Mouse (Mus musculus) liver, embryonic 12.5 days (tissue): ENCODE results near the gene Cdh22. TPM values are rescaled to one million over a fixed set of nuclear protein-coding genes. Genes with fewer than 3 reads are reported as not detected.
A peak's percentile ranks its signal among the peaks of the same experiment; 100 is the strongest.

Source experiments
- ATAC-seq: fragments of 200-750 bp; cut with Nextera tagmentation; 2 replicates; pipeline ENCODE4 v1.8.0; 2017; ENCODE audit warnings: moderate number of reproducible peaks, mild to moderate bottlenecking, moderate library complexity
- H3K27ac ChIP-seq: fragments of 300-500 bp; sonication (generic); 2 replicates; pipeline ENCODE4 v1.5.1; 2016; ENCODE audit warnings: mild to moderate bottlenecking
- H3K27me3 ChIP-seq: fragments of 300-500 bp; sonication (generic); replicated peaks from 2 replicates; pipeline ENCODE4 v1.6.1; 2016; ENCODE audit warnings: mild to moderate bottlenecking, moderate library complexity
- H3K36me3 ChIP-seq: fragments of 300-500 bp; sonication (generic); 2 replicates; pipeline ENCODE4 v1.6.1; 2016; ENCODE audit warnings: mild to moderate bottlenecking, moderate library complexity
- H3K4me1 ChIP-seq: fragments of 300-500 bp; sonication (generic); 2 replicates; pipeline ENCODE4 v1.6.1; 2016
- H3K4me2 ChIP-seq: fragments of 300-500 bp; sonication (generic); 2 replicates; pipeline ENCODE4 v1.6.1; 2016; ENCODE audit warnings: mild to moderate bottlenecking, moderate library complexity
- H3K4me3 ChIP-seq: fragments of 300-500 bp; sonication (generic); 2 replicates; pipeline ENCODE4 v1.5.1; 2016; ENCODE audit warnings: mild to moderate bottlenecking, moderate library complexity
- H3K9ac ChIP-seq: fragments of 300-500 bp; sonication (generic); 2 replicates; pipeline ENCODE4 v1.6.1; 2016; ENCODE audit warnings: mild to moderate bottlenecking, moderate library complexity
- H3K9me3 ChIP-seq: fragments of 300-500 bp; sonication (generic); replicated peaks from 2 replicates; pipeline ENCODE4 v1.6.1; 2016; ENCODE audit warnings: mild to moderate bottlenecking, moderate library complexity
- WGBS: fragments of 180-500 bp; shearing (Covaris S2); methylation state at CpG from one replicate; pipeline ENCODE4 v1.1.7; 2016; ENCODE audit not compliant: insufficient replicate concordance; 5-methylcytosine and 5-hydroxymethylcytosine counted together
- polyA plus RNA-seq: library from polyadenylated mRNA; unstranded; fragments of >200 nt; fragmentation: Nextera tagmentation; extraction: Ambion mirVana; gene quantifications from 2 replicates; pipeline ENCODE4 v1.2.1, GENCODE M21; 2016

Cdh22 gene
- polyA plus RNA-seq, 1 experiment from 2014 or later: 0.07 TPM

- Histone ChIP-seq H3K27ac (no peak overlapping the region), H3K4me2 (no peak overlapping the region), H3K9me3 (no peaks in the 10 kb centered on the region), H3K36me3 (no peaks in the 10 kb centered on the region), H3K4me1 (no peaks in the 10 kb centered on the region), H3K27me3 (peaks cover 89% of the 10 kb centered on the region), H3K9ac (no peak overlapping the region), H3K4me3 (no peak overlapping the region)
- ATAC-seq: no peak
- WGBS: 25% methylated on average over 11 of the region's 11 CpGs
These were observed 11.7 kb upstream of the Cdh22 start for GRCm38 (mm10) chr2:165246349-165246748.

DNA sequence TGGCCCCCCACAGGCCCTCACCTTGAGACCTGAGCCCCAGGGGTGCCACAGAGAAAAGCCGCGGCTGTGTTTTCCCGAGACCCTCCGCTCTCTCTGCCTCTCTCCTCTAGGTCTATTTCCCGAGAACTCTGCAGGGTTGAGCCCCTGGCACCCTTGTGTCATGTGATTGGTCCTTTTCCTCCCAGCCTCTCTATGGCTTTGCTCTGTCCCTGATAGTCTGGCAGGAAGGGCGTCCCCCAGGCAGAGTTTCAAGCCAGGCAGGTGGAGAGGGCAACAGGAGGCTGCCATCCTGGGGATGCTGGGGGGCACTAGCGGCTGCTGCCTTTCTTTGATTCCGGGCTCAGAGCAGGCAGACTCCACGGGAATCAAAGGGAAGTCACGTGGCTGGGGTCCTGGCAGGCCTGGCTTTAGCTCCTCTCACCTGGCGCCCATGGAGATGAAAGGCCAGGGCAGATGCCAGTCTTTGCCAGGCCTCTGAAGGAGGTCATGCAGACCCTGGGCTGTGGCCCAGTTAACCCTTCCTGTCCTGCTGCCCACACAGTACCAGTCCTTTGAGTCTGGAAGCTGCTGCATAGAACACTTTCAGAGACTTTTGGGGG, 8.6 kb upstream of the Cdh22 start:
- Histone ChIP-seq H3K27me3 (peaks cover 99% of the 10 kb centered on the region), H3K27ac (no peak overlapping the region), H3K9ac (no peak overlapping the region), H3K36me3 (no peaks in the 10 kb centered on the region), H3K4me3 (no peak overlapping the region), H3K4me1 (no peaks in the 10 kb centered on the region), H3K4me2 (no peak overlapping the region), H3K9me3 (no peaks in the 10 kb centered on the region)
- no peak for ATAC-seq
- 15% methylated on average over 11 of the region's 11 CpGs for WGBS

DNA sequence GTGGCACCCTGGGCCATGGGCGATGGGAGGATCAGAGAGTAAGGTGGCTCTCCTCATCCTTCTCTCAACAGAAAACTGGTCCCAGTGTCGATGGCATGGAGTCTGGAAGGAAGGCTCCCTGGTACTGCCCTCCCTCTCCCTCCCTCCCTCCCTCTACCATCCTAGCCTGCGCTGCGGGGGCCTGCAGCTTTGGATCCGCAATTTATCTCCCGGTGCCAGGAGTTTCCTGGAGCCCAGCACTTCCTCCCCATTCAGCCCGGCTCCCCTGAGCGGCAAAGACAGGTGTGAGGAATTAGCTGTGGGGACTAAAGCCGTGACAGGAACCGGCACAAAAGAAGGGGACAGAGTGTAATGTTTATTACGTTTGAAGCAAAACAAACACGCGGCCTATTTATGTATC, 7.9 kb upstream of the Cdh22 start:
- no peak for ATAC-seq
- H3K36me3 ChIP-seq: no peaks in the 10 kb centered on the region
- no peak overlapping the region for H3K4me2 ChIP-seq
- no peak overlapping the region for H3K27ac ChIP-seq
- H3K9ac ChIP-seq: no peak overlapping the region
- no peaks in the 10 kb centered on the region for H3K9me3 ChIP-seq
- no peaks in the 10 kb centered on the region for H3K4me1 ChIP-seq
- no peak overlapping the region for H3K4me3 ChIP-seq
- H3K27me3 ChIP-seq: peaks cover 99% of the 10 kb centered on the region
- WGBS: 3% methylated on average over 13 of the region's 13 CpGs

GRCm38 (mm10) chr2:165241786-165242185, 7.1 kb upstream of the Cdh22 start:
- no peak for ATAC-seq
- no peaks in the 10 kb centered on the region for H3K4me1 ChIP-seq
- H3K4me2 ChIP-seq: no peak overlapping the region
- H3K9me3 ChIP-seq: no peaks in the 10 kb centered on the region
- WGBS: 31% methylated on average over 7 of the region's 7 CpGs
- H3K27ac ChIP-seq: no peak overlapping the region
- H3K4me3 ChIP-seq: no peak overlapping the region
- no peaks in the 10 kb centered on the region for H3K36me3 ChIP-seq
- peaks cover 98% of the 10 kb centered on the region for H3K27me3 ChIP-seq
- H3K9ac ChIP-seq: no peak overlapping the region

- Histone ChIP-seq H3K27me3 (peaks cover 98% of the 10 kb centered on the region), H3K4me3 (no peak overlapping the region), H3K9ac (no peak overlapping the region), H3K36me3 (no peaks in the 10 kb centered on the region), H3K27ac (no peak overlapping the region), H3K9me3 (no peaks in the 10 kb centered on the region), H3K4me1 (no peaks in the 10 kb centered on the region), H3K4me2 (no peak overlapping the region)
- 14% methylated on average over 8 of the region's 8 CpGs for WGBS
- no peak for ATAC-seq
These were observed 5.7 kb upstream of the Cdh22 start for GRCm38 (mm10) chr2:165240371-165240770.

- Histone ChIP-seq H3K27me3 (peaks cover 99% of the 10 kb centered on the region), H3K9ac (no peak overlapping the region), H3K4me1 (no peaks in the 10 kb centered on the region), H3K4me2 (no peak overlapping the region), H3K4me3 (no peak overlapping the region), H3K27ac (no peak overlapping the region), H3K36me3 (no peaks in the 10 kb centered on the region), H3K9me3 (no peaks in the 10 kb centered on the region)
- 11% methylated on average over 15 of the region's 15 CpGs for WGBS
- ATAC-seq: no peak
These were observed 5.0 kb upstream of the Cdh22 start for GRCm38 (mm10) chr2:165239533-165240144.

DNA sequence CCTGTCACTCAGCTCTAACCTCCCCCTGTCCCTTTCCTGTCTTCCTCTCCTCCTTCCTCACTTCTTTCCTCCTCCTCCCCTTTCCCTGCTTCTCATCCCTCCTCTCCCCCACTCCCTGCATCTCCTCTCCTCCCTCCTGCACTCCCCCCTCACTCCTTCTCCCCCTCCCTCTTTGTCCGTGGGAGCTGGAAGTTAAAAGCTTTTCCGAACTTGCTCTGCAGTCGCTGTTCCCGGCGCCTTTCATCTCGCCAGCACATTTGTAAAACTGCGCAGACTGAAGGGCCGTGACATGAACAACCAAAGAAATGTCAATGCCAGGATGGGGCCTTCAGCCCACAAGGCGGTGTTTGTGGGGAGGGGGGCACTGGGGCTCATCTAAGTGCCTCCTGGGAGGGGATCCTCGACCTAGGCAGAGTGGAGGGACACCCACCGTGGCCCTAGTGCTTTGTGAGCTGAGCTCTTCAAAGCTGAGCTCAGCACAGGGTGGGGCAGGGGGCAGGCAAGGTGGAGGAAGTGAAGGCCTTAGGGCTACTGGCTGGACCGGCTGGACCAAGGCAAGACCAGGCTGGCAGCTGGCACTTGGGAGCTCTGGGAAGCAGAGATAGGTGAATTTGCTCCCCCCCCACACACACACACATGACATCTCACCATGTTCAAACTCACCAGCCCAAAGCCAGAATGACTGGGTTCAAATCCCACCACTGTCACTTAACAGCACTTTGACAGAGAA, 3.9 kb upstream of the Cdh22 start:
- ATAC-seq: no peak
- H3K4me2 ChIP-seq: no peak overlapping the region
- no peaks in the 10 kb centered on the region for H3K36me3 ChIP-seq
- no peak overlapping the region for H3K27ac ChIP-seq
- no peak overlapping the region for H3K9ac ChIP-seq
- H3K4me3 ChIP-seq: no peak overlapping the region
- no peaks in the 10 kb centered on the region for H3K9me3 ChIP-seq
- 0 out of 2 replicates have a peak, but pooled peaks cover 7% of the 10 kb centered on the region for H3K4me1 ChIP-seq
- 14% methylated on average over 12 of the region's 12 CpGs for WGBS
- peaks cover 99% of the 10 kb centered on the region for H3K27me3 ChIP-seq

DNA sequence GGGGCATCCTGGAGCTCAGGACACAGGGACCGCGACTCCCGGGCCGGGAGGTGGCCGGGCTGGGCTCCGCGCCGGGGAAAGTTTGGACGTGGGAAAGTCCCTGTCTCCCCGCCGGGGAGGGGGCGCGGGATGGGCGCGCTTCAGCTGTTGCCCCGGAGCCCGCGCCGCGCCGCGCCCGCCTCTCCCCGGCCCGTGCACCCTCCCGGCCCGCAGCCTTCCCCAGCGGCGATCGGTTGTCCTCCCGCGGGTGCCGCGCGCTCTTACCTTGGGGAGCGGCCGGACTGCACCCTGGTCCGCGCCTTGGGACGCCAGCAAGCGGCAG, 401 bp downstream of the Cdh22 start:
- no peaks in the 10 kb centered on the region for H3K9me3 ChIP-seq
- H3K27ac ChIP-seq: no peak overlapping the region
- H3K4me2 ChIP-seq: peak overlapping the region; percentile 66
- H3K4me3 ChIP-seq: peak overlapping the region; percentile 39
- under 1% methylated on average over 36 of the region's 41 CpGs for WGBS
- H3K9ac ChIP-seq: no peak overlapping the region
- ATAC-seq: no peak
- H3K27me3 ChIP-seq: peaks cover 99% of the 10 kb centered on the region
- H3K36me3 ChIP-seq: no peaks in the 10 kb centered on the region
- H3K4me1 ChIP-seq: 0 out of 2 replicates have a peak, but pooled peaks cover 7% of the 10 kb centered on the region

- H3K27ac ChIP-seq: no peak overlapping the region
- 3% methylated on average over 56 of the region's 82 CpGs for WGBS
- H3K36me3 ChIP-seq: no peaks in the 10 kb centered on the region
- H3K9ac ChIP-seq: no peak overlapping the region; the same call in 1 of the 2 replicates
- peaks cover 99% of the 10 kb centered on the region for H3K27me3 ChIP-seq
- peak overlapping the region; percentile 39 for H3K4me3 ChIP-seq
- no peaks in the 10 kb centered on the region for H3K9me3 ChIP-seq
- no peak for ATAC-seq
- 0 out of 2 replicates have a peak, but pooled peaks cover 7% of the 10 kb centered on the region for H3K4me1 ChIP-seq
- peak overlapping the region; percentile 66 for H3K4me2 ChIP-seq
These were observed 962 bp downstream of the Cdh22 start for GRCm38 (mm10) chr2:165233491-165234290.

DNA sequence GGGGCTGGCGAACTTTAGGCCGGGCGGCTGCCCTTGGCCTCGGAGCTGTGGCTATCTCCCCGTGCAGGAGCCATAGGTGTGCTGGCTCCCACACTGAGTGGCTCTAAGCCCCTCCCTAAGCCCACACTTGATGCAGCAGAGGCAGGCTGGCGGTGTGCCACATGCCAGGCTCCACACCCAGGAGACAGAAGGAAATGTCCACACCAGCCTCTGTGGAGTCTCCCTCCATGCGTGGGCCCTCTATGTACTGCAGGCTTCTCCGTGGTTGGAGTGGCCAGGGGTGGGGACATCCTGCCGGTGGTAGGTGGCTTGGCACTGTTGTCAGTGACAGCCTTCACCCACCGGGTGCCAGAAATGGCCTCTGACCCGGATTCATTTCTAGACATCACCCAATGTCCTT, 5.6 kb downstream of the Cdh22 start:
- Histone ChIP-seq H3K4me3 (no peak overlapping the region), H3K9me3 (no peaks in the 10 kb centered on the region), H3K36me3 (no peaks in the 10 kb centered on the region), H3K27ac (no peak overlapping the region), H3K27me3 (peaks cover 94% of the 10 kb centered on the region), H3K4me1 (0 out of 2 replicates have a peak, but pooled peaks cover 5% of the 10 kb centered on the region), H3K4me2 (no peak overlapping the region), H3K9ac (no peak overlapping the region)
- ATAC-seq: no peak
- WGBS: 71% methylated on average over 11 of the region's 11 CpGs

DNA sequence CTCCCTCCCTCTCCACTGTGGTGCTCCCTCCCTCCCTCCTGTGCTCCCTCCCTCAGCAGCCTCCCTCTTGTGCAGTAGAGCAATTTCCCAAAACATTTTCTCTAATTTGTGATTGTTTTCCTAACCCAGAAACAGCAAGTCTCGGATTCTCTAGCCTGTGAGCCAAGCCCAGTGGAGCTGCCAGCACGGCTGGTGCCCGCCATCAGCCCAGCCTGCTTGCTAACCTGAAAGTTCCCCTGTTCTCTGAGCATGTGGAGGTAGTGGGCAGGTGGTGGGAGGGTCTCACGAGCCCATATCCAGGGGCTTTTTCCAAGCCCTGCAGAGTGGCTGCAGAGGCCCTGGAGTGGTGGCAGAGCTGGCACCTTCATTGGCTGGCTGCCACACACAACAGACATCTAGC, 10.8 kb downstream of the Cdh22 start:
- 47% methylated on average over 4 of the region's 4 CpGs for WGBS
- Histone ChIP-seq H3K27me3 (peaks cover 92% of the 10 kb centered on the region), H3K27ac (no peak overlapping the region), H3K4me1 (no peaks in the 10 kb centered on the region), H3K4me2 (no peak overlapping the region), H3K4me3 (no peak overlapping the region), H3K36me3 (no peaks in the 10 kb centered on the region), H3K9me3 (no peaks in the 10 kb centered on the region), H3K9ac (no peak overlapping the region)
- no peak for ATAC-seq

- no peaks in the 10 kb centered on the region for H3K9me3 ChIP-seq
- WGBS: 10% methylated on average over 9 of the region's 9 CpGs
- no peak overlapping the region for H3K4me3 ChIP-seq
- peaks cover 93% of the 10 kb centered on the region for H3K27me3 ChIP-seq
- ATAC-seq: no peak
- no peaks in the 10 kb centered on the region for H3K36me3 ChIP-seq
- no peak overlapping the region for H3K9ac ChIP-seq
- H3K4me1 ChIP-seq: no peaks in the 10 kb centered on the region
- H3K4me2 ChIP-seq: no peak overlapping the region
- H3K27ac ChIP-seq: no peak overlapping the region
These were observed 12.7 kb downstream of the Cdh22 start for GRCm38 (mm10) chr2:165221952-165222351.
